Mouse (Mus musculus) stomach, embryonic 14.5 days (tissue): ENCODE results near the gene Stox1. TPM values are rescaled to one million over a fixed set of nuclear protein-coding genes. Genes with fewer than 3 reads are reported as not detected.
A peak's percentile ranks its signal among the peaks of the same experiment; 100 is the strongest.

Experiments
- ATAC-seq: fragments of 200-750 bp; cut with Nextera tagmentation; 2 replicates; pipeline ENCODE4 v1.8.0; 2017; ENCODE audit warnings: low read depth, moderate TSS enrichment; ENCODE audit not compliant: insufficient number of reproducible peaks, insufficient read depth, low FRiP score
- H3K27ac ChIP-seq: fragments of 300-500 bp; sonication (generic); 2 replicates; pipeline ENCODE4 v1.5.1; 2014; ENCODE audit warnings: mild to moderate bottlenecking, low read length, moderate library complexity, mixed read lengths
- H3K27me3 ChIP-seq: fragments of 300-500 bp; sonication (generic); 2 replicates; pipeline ENCODE4 v1.6.1; 2014; ENCODE audit warnings: low read length, control low read depth, mixed read lengths; ENCODE audit not compliant: control insufficient read depth, insufficient read depth
- H3K36me3 ChIP-seq: fragments of 300-500 bp; sonication (generic); 2 replicates; pipeline ENCODE4 v1.6.1; 2014; ENCODE audit warnings: mild to moderate bottlenecking, control low read depth, low read length, moderate library complexity, mixed read lengths; ENCODE audit not compliant: control insufficient read depth, insufficient read depth
- H3K4me1 ChIP-seq: fragments of 300-500 bp; sonication (generic); 2 replicates; pipeline ENCODE4 v1.6.1; 2014; ENCODE audit warnings: low read length, control low read depth, mixed read lengths; ENCODE audit not compliant: control insufficient read depth, insufficient read depth
- H3K4me2 ChIP-seq: fragments of 300-500 bp; sonication (generic); replicated peaks from 2 replicates; pipeline ENCODE4 v1.6.1; 2014; ENCODE audit warnings: low read depth, low read length, control low read depth
- H3K4me3 ChIP-seq: fragments of 300-500 bp; sonication (generic); 2 replicates; pipeline ENCODE4 v1.5.1; 2014; ENCODE audit warnings: low read depth, low read length, control low read depth
- H3K9ac ChIP-seq: fragments of 300-500 bp; sonication (generic); replicated peaks from 2 replicates; pipeline ENCODE4 v1.6.1; 2014; ENCODE audit warnings: low read depth, mild to moderate bottlenecking, control low read depth, low read length, moderate library complexity, mixed read lengths
- H3K9me3 ChIP-seq: fragments of 300-500 bp; sonication (generic); 2 replicates; pipeline ENCODE4 v1.6.1; 2016; ENCODE audit warnings: low read depth, low read length, control low read depth; ENCODE audit not compliant: control insufficient read depth
- WGBS: fragments of 180-500 bp; shearing (Covaris S2); extraction: QIAGEN DNeasy Blood & Tissue Kit; methylation state at CpG from one replicate; pipeline ENCODE4 v1.1.7; 2014; 5-methylcytosine and 5-hydroxymethylcytosine counted together
- microRNA-seq: library from miRNA; unstranded; fragments of <30 nt; microRNA quantifications from one replicate; pipeline ENCODE4, GENCODE M21; 2016
- polyA plus RNA-seq: library from polyadenylated mRNA; unstranded; fragments of >200 nt; fragmentation: Nextera tagmentation; extraction: Ambion mirVana; gene quantifications from 2 replicates; pipeline ENCODE4 v1.2.1, GENCODE M21; 2014

Stox1 gene
- polyA plus RNA-seq, 1 experiment from 2014 or later: 1.5 TPM

DNA sequence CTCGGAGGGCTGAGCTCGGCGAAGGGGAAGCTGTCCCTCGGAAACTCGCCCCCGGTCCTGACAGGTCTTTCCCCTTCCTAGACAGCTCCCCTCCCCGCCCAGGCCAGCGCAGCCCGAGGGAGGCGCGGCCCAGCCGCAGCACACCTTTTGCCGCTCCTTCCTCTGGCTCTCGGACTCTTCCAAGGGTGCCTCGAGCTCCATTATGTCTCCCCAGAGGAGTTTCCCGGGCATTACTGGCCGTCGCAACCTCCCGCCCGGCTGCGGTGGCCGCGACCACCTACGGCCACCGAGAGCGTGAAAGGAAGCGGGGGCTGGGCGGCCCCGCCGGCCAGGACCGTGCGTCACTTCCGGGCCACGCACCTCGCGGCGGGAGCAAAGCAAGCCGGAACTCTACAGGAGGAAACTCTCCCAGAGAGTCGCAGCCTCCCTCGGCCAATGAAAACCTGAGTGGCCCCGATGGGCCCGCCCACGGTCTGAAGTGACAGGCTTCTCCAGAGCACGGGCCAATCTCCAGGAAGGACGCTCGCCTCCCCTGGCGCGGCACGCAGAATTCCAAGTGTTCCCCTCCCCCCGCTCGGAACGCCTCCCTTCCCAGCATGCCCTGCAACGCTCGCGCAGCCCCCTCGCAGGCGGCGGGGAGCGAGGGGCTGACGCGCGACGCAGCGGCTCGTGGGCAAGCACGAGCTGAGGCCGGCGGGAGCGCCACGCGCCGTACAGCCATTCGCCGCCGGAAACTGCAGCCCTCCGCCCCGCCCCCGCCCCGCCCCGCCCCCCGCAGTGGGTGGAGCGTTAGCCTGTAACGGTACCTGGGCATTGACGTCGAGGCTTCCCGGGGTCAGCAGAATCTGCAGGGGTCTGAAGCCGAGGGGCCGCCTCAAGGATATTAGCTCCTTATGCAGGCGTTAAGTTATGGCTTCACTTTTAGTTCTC, 74.8 kb downstream of the Stox1 start, which contains the start of gene Ddx50:
Ddx50 (minus strand) TSS at position 338 of the 930 bp plus-strand sequence.
- no peaks in the 10 kb centered on the region for H3K27me3 ChIP-seq
- H3K27ac ChIP-seq: peak within 1 kb of the TSS; percentile 92
- peaks cover 7% of the 10 kb centered on the region for H3K36me3 ChIP-seq
- H3K4me2 ChIP-seq: peak within 1 kb of the TSS; percentile 71
- no peaks in the 10 kb centered on the region for H3K9me3 ChIP-seq
- peak; percentile 100 for ATAC-seq
- H3K4me1 ChIP-seq: peaks cover 2% of the 10 kb centered on the region
- peak within 1 kb of the TSS; percentile 93 for H3K4me3 ChIP-seq
- H3K9ac ChIP-seq: peak within 1 kb of the TSS; percentile 80
- WGBS: under 1% methylated on average over 83 of the region's 89 CpGs

DNA sequence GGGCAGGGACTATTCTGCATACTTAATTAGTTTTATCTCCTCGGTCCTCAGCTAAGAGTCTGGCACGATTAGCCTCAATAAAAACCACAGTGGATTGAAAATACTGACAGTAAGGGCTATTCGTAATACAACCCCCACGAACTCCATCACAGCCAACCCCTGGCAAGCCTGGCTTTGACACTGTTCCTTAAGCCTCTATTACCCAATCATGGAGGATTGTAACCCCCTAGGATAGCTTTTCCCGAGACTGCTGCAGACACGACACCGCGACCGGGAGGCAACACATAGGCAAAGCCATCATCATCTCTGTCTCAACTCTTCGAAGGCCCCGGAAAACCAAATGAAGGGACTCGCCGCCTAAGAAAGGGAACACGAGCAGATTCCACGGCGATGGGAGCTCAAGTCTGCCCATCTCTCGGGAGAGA, 75.6 kb downstream of the Stox1 start:
- Histone ChIP-seq H3K9ac (peak overlapping the region; percentile 80), H3K9me3 (no peaks in the 10 kb centered on the region), H3K27ac (peak overlapping the region; percentile 92), H3K36me3 (peaks cover 11% of the 10 kb centered on the region), H3K27me3 (no peaks in the 10 kb centered on the region), H3K4me2 (peak overlapping the region; percentile 71), H3K4me1 (peaks cover 2% of the 10 kb centered on the region), H3K4me3 (peak overlapping the region; percentile 93)
- WGBS: under 1% methylated on average over 17 of the region's 17 CpGs
- ATAC-seq: no peak

Small RNA genes lying within 50 kb of the gene (microRNA-seq; reads per million reads assigned to microRNA genes)
- gene Mir7215: not detected

Other genes starting within 250 kb of the Stox1 start
- gene Vps26a, start 239.3 kb downstream of the Stox1 start, polyA plus RNA-seq: 75.6 and 77.9 TPM in 2 replicates
- gene Srgn, start 198.7 kb downstream of the Stox1 start, polyA plus RNA-seq: 8.3 and 8.7 TPM in 2 replicates
- gene Kif1bp, start 147.7 kb downstream of the Stox1 start, polyA plus RNA-seq: 38.7 and 41.6 TPM in 2 replicates
- gene Ddx21, start 123.8 kb downstream of the Stox1 start, polyA plus RNA-seq: 27.0 and 28.3 TPM in 2 replicates
- gene Ddx50, start 74.9 kb downstream of the Stox1 start, polyA plus RNA-seq: 147 and 148 TPM in 2 replicates
- 141 and 144 TPM in 2 replicates for gene Ccar1, start 66.2 kb upstream of the Stox1 start, polyA plus RNA-seq
- 33.3 and 34.7 TPM in 2 replicates for gene Tet1, start 182.9 kb upstream of the Stox1 start, polyA plus RNA-seq
- gene Slc25a16, start 194.5 kb upstream of the Stox1 start, polyA plus RNA-seq: 15.3 and 17.5 TPM in 2 replicates
- 15.7 and 15.9 TPM in 2 replicates for gene Dna2, start 220.9 kb upstream of the Stox1 start, polyA plus RNA-seq